Mouse (Mus musculus) G1E (cell line): ENCODE data around the gene 1700029I15Rik.

Source experiments
- CTCF ChIP-seq: IDR thresholded peaks from 2 replicates; pipeline ENCODE4 v1.5.1; 2012; ENCODE audit warnings: low read depth, low read length, inconsistent platforms, mixed read lengths
- GATA1 ChIP-seq: IDR thresholded peaks from 2 replicates; pipeline ENCODE4 v1.6.1; 2012; ENCODE audit warnings: borderline replicate concordance, low read length, inconsistent platforms, mixed read lengths
- POLR2AphosphoS5 ChIP-seq: IDR thresholded peaks from 2 replicates; pipeline ENCODE4 v1.6.1; 2012; ENCODE audit warnings: low read depth, low read length, inconsistent platforms; ENCODE audit not compliant: insufficient replicate concordance

GRCm38 (mm10) chr2:92426426-92426825, 44.1 kb downstream of the 1700029I15Rik start:
- TF ChIP-seq CTCF: no peak
- TF ChIP-seq GATA1: no peak
- TF ChIP-seq POLR2AphosphoS5: no peak
